Mouse (Mus musculus): ENCODE data around the gene Srek1. TPM values are rescaled to one million over a fixed set of nuclear protein-coding genes. Genes with fewer than 3 reads are reported as not detected.
A peak's percentile ranks its signal among the peaks of the same experiment; 100 is the strongest.

Gene Srek1
- total RNA-seq (2014; fragmentation: Nextera tagmentation) (74.5 and 101 TPM in 2 replicates), total RNA-seq (2017) (83.3 and 85.8 TPM in 2 replicates)

DNA sequence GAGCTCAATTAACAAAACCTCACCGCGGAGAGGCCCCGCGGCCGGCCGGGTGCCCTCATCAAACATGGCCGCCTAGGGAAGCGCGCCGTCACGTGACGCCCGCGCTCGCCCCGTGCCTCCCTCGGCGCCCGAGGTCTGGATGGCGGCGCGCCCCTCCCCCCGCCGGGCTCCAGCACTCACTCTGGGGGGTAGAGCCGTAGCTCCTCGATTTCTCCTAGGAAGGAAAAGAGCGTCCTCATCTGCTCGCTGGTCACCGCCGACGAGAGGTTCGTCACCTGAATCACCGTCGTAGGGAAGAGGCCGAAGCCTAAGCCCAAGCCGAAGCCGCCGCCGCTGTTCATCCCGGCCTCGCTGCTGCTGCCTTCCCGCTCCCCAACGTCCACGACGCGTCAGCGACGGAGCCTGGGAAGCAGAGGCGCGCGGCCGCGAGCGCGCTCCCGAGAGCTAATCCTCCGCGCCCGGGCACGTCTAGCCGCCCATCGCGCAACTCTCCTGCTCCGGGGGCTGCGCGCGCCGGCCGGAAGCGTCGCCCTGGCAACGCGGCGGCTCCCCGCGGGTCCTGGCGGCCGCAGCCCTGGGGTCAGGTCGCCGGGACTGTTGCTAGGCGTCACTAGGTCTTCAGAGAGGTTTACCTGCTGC, at the start of gene Srek1:
TSS of gene Srek1 (minus strand) at position 490 of the 639 bp plus-strand sequence.
- peak; percentile 89 for ATAC-seq (replicated peaks; ENCODE audit: poor library complexity, severe bottlenecking)

DNA sequence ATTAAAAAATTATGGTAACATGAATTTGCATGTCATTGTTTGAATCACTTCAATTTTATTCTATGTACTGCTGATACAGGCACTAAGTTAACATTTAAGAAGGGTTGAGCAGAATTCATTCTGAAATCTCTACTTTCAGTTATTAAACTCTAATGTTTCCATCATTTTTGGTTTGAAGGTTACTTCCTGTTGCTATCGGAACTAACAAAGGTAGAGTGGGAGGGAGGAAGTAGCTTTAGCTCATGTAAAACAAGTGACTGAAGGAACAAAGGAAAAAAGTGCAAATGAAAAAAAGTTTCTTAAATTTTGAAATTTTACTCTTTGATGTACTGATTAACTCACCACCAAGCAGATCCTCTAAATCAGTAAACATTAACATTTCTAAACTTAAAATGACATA, 47.9 kb upstream of the Srek1 start:
- ATAC-seq (replicated peaks; ENCODE audit: poor library complexity, severe bottlenecking), result no peak

DNA sequence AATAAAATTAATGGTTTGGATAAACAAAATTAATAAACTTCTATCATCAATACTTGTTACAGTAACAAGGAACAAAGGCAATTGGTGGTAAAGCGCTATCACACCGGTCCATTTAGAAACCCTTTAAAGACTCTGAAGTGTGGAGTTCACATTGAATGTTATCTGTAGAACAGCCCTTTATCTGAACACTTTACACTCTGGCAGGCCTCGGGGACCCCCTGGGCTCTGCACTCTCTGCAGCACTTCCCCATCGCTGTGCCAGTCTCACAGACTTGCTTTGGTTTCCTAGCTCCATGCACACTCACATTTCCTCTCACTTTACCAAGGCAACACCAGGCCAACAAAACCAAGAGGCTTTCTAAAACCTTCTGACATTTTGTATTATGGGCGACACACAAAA, 45.0 kb upstream of the Srek1 start:
- ATAC-seq (replicated peaks; ENCODE audit: poor library complexity, severe bottlenecking), result no peak

DNA sequence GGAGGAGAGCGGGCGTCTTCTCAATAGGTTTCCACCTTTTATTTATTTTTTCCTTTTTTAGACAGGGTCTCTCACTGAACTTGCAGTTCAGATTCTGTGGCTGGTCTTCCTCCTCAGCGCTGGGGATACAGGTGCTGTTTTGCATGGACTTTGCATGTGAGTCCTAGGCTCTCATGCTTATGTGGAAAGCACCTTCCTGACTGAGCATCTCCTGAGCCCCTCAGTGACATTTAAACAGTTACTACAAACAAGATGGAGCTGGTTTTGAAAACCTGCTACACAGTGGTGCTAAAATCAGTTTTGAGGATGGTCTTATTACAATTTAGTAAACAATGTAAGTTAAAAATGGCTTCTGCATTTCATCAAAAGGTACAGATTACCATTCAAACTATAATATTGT, 43.5 kb upstream of the Srek1 start:
- ATAC-seq (replicated peaks; ENCODE audit: poor library complexity, severe bottlenecking), result no peak

DNA sequence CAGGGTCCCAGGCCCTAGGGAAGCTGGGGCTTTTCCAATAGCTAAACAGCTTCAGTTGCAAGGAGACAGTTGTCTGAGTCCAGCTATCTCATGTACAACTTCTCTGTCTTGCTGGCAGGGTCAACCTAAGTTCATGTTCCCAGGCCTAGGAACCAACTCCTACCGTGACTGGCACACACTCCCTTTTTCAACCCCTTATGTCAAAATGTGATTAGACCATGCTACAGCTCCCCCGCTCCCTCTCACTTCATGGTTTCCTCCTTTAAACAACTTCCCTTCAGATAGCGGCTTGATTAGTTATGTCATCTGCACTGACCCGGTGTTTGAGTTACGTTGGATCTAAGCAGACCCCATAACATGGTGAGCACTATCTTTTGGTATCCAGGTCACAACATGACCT, 33.1 kb upstream of the Srek1 start:
- peak; percentile 37; the same call in 1 of the 2 replicates for ATAC-seq (replicated peaks; ENCODE audit: poor library complexity, severe bottlenecking)

DNA sequence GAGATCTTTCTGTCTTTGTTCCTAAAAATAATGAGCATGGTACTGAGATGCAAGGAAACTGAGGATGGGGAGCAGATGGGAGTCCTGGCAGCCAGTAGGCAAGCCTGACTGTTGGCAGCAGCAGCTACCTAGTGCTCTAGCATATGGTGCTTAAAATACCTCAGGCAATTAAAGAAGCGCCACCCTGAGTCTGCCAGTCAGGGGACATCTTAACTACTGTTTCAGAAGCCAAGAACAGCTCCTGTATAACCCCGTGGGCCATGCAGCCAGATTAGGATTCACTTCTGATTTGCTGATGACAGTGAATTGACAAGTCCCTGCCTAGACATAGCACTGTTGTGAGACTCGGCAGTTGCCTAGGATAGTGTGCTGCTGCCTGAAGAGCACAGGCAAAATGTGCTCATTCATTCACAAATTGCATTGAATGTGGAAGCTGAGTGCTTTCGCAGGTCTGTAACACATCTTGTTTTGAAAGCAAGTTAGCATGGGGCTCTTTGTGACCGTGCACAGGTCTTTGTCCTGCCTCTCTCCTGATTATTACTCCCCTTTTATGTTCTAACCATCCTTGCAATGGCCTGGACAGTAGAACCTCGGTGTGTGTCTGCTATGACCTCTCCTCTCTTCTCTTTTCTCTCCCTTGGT, 31.9 kb upstream of the Srek1 start:
- no peak for ATAC-seq (replicated peaks; ENCODE audit: poor library complexity, severe bottlenecking)

DNA sequence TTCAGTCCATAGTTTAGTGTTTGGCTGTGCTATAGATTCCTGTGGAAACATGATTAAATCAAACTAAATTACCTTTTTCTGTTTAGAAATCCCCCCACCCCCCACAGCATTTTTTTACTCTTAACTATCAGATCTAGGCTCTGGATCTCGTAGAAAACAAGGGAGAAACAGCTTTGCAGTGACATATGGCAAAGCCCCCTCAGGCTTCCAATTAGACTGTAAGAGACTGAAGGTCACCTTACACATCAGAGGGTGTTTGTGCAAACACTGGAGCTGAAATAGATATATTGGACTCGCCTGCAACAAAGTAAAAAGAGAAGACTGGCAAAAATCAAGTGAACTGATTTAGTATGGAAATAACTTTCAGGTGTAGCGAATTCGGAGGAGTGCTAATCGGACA, 29.3 kb upstream of the Srek1 start:
- ATAC-seq (replicated peaks; ENCODE audit: poor library complexity, severe bottlenecking), result no peak

DNA sequence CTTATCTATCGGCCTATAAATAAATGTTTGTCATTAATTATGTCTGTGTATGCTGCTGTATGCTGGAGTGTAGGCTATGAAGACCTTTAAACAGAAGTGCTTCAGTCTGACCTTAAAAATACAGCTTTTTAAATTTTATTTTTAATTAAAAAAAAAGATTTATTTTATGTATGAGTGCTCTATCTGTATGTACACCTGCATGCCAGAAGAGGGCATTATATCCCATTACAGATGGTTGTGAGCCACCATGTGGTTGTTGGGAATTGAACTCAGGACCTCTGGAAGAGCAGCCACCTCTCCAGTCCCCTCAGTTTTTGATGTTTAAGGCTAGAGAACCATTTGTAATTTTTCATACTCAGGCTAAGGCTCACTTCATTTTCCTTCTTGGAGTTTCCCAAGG, 26.6 kb upstream of the Srek1 start:
- ATAC-seq (replicated peaks; ENCODE audit: poor library complexity, severe bottlenecking), result no peak

DNA sequence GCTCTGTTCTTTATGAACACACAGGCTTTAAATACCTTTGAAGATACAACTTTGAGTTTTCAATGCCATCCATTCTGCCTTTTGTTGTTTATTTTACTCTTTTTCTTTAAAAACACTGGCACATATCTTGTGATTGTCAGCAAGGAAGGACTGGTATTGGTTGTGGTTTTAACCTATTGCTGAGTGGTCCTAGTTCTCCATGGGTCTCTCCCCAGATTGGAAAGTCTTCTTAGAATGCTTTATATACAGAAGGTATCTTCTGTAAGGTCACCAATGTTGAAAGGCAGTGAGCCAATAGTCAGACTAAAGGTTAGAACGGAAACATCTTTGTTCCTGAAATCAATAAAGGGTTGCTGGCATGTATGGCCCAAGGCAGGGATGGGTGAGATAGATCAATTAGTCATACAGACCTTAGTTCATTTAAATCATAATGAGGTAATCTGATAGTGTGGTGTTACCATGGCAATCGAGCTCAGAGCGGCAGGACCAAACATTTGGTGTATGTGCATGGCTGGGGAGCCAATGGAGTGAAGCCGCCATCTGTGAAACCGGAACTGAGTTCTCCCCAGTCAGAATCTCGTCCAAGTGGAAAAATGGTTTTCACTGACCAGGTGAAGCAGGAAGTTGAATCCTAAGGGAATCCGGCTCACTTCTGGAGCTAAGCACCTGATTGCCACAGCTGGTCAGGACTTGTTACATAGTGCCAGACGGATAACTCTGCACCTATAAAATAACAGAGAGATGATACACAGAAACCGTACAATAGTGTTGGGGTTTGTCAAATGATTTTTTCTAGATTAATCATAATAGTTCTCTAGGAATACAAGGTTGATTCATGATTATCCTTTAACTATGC, 20.5 kb upstream of the Srek1 start:
- no peak for ATAC-seq (replicated peaks; ENCODE audit: poor library complexity, severe bottlenecking)

DNA sequence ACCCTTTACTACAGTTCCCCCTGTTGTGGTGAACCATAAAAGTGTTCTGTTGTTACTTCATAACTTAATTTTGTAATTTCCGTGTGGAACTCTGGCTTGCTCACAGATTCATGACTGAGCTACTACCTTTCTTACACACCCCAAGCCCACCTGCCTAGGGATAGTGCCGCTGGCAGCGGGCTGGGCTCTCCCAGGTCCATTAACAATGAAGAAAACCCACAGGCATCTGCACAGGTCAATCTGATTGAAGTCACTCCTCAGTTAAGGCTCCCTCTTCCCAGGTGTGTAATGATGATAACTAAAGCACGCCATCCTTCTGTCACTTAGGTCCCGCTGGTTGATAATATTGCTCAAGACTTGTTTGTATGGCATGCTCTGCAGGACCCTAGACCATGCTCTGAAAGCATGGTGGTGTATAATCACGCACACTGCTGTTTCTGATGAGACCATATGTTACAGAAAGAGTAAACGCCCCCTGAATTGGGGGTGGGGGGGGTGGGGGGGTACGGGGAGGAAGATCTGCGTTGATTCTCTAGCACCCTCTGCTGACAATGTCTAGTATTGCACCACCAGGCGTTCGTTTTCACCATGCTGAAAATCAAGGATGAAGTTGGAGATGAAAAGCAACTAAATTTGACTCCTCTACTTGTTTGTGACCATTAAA, 5.6 kb upstream of the Srek1 start:
- peak; percentile 59 for ATAC-seq (replicated peaks; ENCODE audit: poor library complexity, severe bottlenecking)

DNA sequence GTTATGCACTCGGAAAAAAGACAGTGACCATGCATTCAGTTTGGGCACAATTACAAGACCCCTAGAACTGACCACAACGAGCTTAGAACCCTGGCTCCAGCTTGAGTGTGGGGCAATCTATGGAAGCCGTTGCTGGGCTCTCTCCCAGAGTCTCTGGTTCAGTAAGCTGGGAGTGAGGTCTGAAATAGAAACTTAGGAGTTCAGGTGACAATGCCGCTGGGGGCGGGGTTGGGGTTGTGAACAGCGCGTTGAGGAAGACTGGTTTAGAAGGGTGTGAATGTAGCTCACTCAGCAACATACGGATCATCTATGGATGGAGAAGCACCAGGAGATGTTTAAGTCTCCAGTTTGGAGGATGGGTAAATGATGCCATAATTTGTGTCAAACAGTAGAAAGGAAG, 2.7 kb upstream of the Srek1 start:
- ATAC-seq (replicated peaks; ENCODE audit: poor library complexity, severe bottlenecking), result no peak

DNA sequence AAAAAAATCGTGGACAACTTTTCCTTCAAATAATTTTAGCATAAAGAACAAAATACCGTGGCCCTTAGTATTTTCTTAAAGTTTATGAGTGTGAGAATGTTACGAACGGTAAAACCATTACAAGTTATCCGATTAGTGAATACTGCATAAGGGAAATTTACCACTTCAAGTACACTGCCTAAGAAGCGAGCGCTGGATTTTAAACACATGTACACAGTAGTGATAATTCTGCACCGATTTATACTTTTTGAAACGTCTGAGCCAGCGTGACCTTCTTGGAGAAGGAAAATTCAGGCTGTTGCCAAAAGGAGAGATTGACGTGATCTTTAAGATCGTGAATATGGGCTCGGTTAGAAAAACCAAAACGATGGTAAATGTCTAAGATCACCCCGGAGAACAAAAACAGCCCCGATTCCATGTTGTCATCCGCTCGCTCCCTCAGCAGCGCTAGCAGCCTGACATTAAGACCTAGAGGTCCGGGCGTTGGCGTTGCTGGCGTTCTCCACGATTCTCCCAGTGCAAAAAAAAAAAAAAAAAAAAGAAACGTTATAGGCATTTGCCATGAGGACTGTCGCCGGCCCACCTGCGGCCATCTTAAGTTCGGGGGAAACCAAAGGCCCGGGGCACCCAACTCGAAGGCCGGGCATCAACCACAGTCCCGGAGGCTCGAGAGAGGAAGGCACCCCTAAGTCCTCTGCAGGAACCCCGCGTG, 845 bp downstream of the Srek1 start:
- peak; percentile 60 for ATAC-seq (replicated peaks; ENCODE audit: poor library complexity, severe bottlenecking)

DNA sequence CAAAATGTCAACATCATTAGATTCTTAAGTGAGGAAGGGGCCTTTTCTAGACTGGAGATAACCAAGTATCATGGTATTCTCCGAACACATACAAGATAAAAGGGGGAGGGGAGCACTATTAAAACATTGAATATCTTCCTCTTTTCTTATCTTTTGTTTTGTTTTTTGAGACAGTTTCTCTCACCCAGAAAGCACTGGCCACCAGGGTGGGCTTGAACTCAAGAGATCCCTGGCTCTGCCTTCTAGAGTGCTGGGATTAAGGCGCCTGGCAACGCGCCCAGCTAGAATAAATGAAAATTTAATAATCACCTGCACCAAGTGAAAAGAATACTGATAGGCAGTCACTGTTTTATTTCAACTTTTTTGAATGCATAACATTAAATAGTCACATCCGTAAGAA, 1.5 kb downstream of the Srek1 start:
- ATAC-seq (replicated peaks; ENCODE audit: poor library complexity, severe bottlenecking), result no peak

DNA sequence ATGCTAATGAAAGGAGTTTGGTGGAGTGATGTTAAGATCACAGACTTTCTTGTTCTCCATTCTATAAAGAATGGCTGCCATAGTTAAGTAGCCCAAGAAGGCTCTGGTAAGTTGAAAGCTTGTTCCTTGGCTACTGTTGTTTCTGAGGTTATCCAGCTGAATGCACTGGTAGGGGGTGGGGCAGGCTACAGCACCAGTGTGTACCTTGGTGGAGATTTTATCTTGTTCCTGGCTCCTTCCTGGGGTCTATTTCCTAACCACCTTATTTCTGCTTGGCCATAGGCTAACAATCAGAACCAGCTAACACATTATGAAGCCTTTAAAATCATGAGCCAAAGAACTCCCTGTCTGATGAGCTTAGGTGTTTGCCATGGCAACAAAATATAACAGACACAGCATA, 3.6 kb downstream of the Srek1 start:
- no peak for ATAC-seq (replicated peaks; ENCODE audit: poor library complexity, severe bottlenecking)

DNA sequence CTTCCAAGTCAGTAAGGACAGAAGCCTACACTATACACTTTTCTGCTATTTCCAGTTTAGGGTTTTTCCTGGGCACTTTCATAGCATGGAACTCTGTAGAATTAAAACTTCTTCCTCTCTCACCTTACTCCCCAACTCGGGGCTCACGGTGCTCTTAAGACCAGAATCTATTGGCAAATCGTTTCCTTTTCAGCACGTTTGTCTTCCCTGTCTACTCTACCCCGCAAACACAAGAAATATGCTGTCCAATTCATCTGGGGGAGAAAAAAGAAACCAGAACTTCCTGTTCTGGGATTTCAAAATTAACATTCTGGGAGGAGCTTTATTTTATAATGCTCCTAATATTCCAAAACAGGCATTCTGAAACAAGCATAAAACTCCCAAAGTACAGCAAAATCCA, 6.5 kb downstream of the Srek1 start:
- peak; percentile 89 for ATAC-seq (replicated peaks; ENCODE audit: poor library complexity, severe bottlenecking)

DNA sequence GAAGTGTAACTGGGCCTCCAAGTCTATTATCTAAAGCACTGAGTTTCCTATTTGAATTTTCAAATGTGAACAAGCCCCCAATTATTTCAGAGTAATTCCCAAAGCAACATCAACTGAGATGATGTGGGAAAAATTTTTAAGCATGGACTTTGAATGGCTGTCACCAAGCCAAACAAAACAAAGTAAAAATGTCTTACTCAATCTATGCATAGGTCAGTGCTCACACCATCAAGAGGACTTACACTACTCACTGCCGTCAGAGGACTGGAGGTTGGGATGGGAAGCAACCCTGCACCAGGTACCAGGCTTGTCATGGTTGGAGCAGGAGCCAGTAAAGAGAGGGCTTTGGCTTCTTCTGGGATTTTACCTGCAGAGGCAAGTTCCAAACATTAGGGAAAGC, 10.8 kb downstream of the Srek1 start:
- ATAC-seq (replicated peaks; ENCODE audit: poor library complexity, severe bottlenecking), result no peak

DNA sequence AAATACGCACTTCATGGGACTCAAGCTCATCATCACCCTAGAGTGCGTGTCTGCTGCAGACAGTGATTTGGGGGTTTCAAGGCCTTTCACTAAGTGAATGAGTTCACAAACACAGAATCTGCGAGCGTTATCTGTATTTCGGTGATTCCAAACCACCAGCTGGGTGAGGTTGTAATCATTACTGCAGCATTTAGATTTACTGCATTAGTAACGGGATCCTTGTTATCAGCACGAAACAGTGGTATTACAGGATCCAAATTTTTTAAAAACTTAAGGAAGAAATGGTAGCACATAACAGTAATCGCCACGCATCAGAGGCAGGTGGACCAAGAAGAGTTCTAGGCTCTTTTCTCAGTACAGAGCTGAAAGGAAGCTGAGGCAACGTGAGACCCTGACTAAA, 12.4 kb downstream of the Srek1 start:
- ATAC-seq (replicated peaks; ENCODE audit: poor library complexity, severe bottlenecking), result no peak

DNA sequence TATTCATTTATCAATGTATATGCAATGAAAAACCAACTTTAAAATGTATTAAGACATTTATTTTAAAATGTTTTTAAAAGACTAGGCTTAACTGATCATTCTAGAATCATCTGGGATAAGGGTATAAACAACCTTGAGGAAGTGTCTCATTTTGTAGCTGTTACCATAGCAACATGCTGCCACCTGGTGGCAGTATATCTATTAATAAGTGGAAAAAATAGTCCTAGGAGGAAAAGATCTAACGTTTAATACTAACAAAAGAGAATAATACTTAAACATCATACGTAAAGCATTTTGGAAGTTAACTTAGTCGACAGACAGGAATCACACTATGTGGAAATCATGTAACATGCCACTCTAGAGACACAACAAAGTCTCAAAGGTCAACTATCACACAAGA, 23.0 kb downstream of the Srek1 start:
- ATAC-seq (replicated peaks; ENCODE audit: poor library complexity, severe bottlenecking), result peak; percentile 86

DNA sequence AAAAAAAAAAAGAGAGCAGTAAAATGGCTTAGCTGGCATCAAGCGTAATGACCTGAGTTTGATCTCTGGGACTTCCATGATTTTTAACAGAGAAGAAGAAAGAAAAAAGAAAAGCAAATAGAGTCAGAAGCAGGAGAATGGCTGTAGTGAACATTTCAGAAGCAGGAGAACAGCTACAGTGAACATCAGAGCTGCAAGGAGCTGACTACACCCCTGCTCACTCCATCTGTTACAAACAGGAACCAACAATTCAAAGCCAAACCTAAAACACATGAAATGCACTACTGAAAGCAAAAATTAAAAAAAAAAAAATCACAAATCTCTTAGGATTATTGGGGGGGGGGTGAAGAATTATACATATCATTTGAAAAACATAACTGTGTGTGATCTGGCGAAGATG, 28.7 kb downstream of the Srek1 start:
- no peak for ATAC-seq (replicated peaks; ENCODE audit: poor library complexity, severe bottlenecking)

DNA sequence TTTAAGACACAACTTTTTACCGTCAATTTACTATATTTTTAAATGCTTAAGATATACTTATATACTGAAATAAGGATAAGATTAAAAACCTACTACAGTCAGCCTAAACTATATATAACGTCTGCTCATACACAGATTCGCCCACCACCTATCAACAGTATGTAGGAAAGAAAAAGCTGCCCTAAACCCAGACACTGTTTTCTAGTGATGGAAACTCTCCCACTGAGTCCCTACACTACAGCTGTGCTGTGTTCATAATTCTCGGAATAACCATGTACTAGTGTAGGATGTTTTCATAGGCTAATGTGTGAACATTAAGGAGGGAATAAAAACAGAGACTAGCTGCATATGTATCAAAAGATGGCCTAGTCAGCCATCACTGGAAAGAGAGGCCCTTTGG, 29.2 kb downstream of the Srek1 start:
- ATAC-seq (replicated peaks; ENCODE audit: poor library complexity, severe bottlenecking), result no peak
